Mouse (Mus musculus) urinary bladder, postnatal 25 days (tissue): ENCODE measurements around the gene Glra4.

Experiments
- DNase-seq: peaks from one replicate; pipeline ENCODE4 v3.0.0; 2022; ENCODE audit warnings: low spot score

The Glra4 gene

GRCm38 (mm10) chrX:136780041-136780440 lies at the start of gene Glra4:
TSS of gene Glra4 (minus strand) at chrX:136780141.
- no peak for DNase-seq

- DNase-seq, result no peak
Measured at GRCm38 (mm10) chrX:136828610-136829009, 48.7 kb upstream of the Glra4 start.

- no peak for DNase-seq
Measured at GRCm38 (mm10) chrX:136825016-136825415, 45.1 kb upstream of the Glra4 start.

GRCm38 (mm10) chrX:136822371-136822770 lies 42.4 kb upstream of the Glra4 start, which contains the start of gene Plp1:
TSS of gene Plp1 (plus strand) at chrX:136822671.
- DNase-seq, result no peak

- DNase-seq, result peak; percentile 49
Measured at GRCm38 (mm10) chrX:136820250-136820649, 40.3 kb upstream of the Glra4 start.

- DNase-seq, result no peak
Measured at GRCm38 (mm10) chrX:136819752-136820151, 39.8 kb upstream of the Glra4 start.

- DNase-seq, result no peak
Measured at GRCm38 (mm10) chrX:136797223-136797622, 17.3 kb upstream of the Glra4 start.

GRCm38 (mm10) chrX:136789446-136789845 lies 9.5 kb upstream of the Glra4 start:
- DNase-seq, result no peak

- no peak for DNase-seq
Measured at GRCm38 (mm10) chrX:136779262-136779661, 679 bp downstream of the Glra4 start.

- no peak for DNase-seq
Measured at GRCm38 (mm10) chrX:136778046-136778445, 1.9 kb downstream of the Glra4 start.

GRCm38 (mm10) chrX:136773035-136773434 lies 6.9 kb downstream of the Glra4 start:
- no peak for DNase-seq

GRCm38 (mm10) chrX:136761103-136762074 lies 18.6 kb downstream of the Glra4 start:
- DNase-seq, result no peak

- DNase-seq, result no peak
Measured at GRCm38 (mm10) chrX:136755464-136755863, 24.5 kb downstream of the Glra4 start.

GRCm38 (mm10) chrX:136749329-136749728 lies 30.6 kb downstream of the Glra4 start:
- DNase-seq, result no peak

- no peak for DNase-seq
Measured at GRCm38 (mm10) chrX:136744663-136745062, 35.3 kb downstream of the Glra4 start.

GRCm38 (mm10) chrX:136743459-136743858 lies 36.5 kb downstream of the Glra4 start, which contains the start of gene Morf4l2:
TSS of gene Morf4l2 (minus strand) at chrX:136743690.
- DNase-seq, result no peak

- DNase-seq, result peak; percentile 30
Measured at GRCm38 (mm10) chrX:136742661-136743103, 37.3 kb downstream of the Glra4 start.

GRCm38 (mm10) chrX:136742241-136742640 lies 37.7 kb downstream of the Glra4 start:
- no peak for DNase-seq

- peak; percentile 74 for DNase-seq
Measured at GRCm38 (mm10) chrX:136741651-136742201, 38.2 kb downstream of the Glra4 start.

GRCm38 (mm10) chrX:136740791-136741650 lies 38.9 kb downstream of the Glra4 start:
- DNase-seq, result peak; percentile 70

- DNase-seq, result no peak
Measured at GRCm38 (mm10) chrX:136740087-136740790, 39.7 kb downstream of the Glra4 start.
